Mouse (Mus musculus) brain, embryonic 14.5 days (tissue): ENCODE results near the gene Hephl1.
A peak's percentile ranks its signal among the peaks of the same experiment; 100 is the strongest.

Experiments used
- CTCF ChIP-seq: fragments of 200-500 bp; IDR thresholded peaks from 2 replicates; pipeline ENCODE4 v1.5.1; 2012; ENCODE audit warnings: inconsistent platforms, mild to moderate bottlenecking, moderate library complexity, borderline replicate concordance; ENCODE audit not compliant: insufficient read depth, insufficient read length; ENCODE audit errors: extremely low read depth
- POLR2A ChIP-seq: fragments of 200-500 bp; IDR thresholded peaks from 2 replicates; pipeline ENCODE4 v1.6.1; 2012; ENCODE audit warnings: mild to moderate bottlenecking, inconsistent platforms, borderline replicate concordance; ENCODE audit not compliant: poor library complexity, insufficient read depth, insufficient read length, severe bottlenecking; ENCODE audit errors: extremely low read depth

- peak; percentile 87; the same call in 1 of the 2 replicates for TF ChIP-seq CTCF
- no peak for TF ChIP-seq POLR2A
Observed at GRCm38 (mm10) chr9:15015223-15015956, 96.5 kb downstream of the Hephl1 start.
